Mouse (Mus musculus) CD4-positive, CD25-positive, alpha-beta regulatory T cell, adult 4 months (primary cell): ENCODE data around the gene Baz2b. TPM values are rescaled to one million over a fixed set of nuclear protein-coding genes. Genes with fewer than 3 reads are reported as not detected.

Experiments used
- ATAC-seq: one replicate; pipeline ENCODE4 v1.8.0; 2017
- polyA plus RNA-seq, 2 experiments: library from polyadenylated mRNA; unstranded; fragments of 100-300 nt; shearing (Covaris generic); gene quantifications; one replicate each; pipeline ENCODE4 v1.2.1; 2017

Gene Baz2b
- polyA plus RNA-seq, 2 experiments from 2014 or later = 30.7 to 38.0 TPM

- ATAC-seq = no peak
Observed at GRCm38 (mm10) chr2:59952286-59953014, 257.2 kb downstream of the Baz2b start.

DNA sequence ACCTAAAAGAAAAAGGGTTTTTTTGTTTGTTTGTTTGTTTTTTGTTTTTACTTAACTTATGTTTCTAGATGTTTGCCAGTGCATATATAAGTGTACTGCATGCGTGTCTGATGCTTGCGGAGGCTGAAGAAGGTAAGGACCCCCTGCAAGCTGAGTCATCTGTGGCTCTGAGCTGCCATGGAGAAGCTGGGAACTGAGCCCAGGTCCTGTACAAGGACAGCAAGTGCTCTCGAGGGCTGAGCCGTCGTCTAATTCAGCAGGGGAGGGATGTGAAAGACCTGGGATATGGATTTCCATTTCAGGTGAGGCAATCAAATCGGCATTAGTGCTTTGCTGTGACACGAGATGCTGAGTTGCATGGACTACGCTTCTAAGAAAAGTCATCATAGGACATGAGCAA is 257.9 kb downstream of the Baz2b start:
- no peak for ATAC-seq

GRCm38 (mm10) chr2:59951127-59951526 is 258.5 kb downstream of the Baz2b start:
- no peak for ATAC-seq

GRCm38 (mm10) chr2:59936296-59936695 is 273.3 kb downstream of the Baz2b start:
- ATAC-seq = no peak

- ATAC-seq = no peak
Observed at GRCm38 (mm10) chr2:59933129-59933528, 276.5 kb downstream of the Baz2b start.

GRCm38 (mm10) chr2:59932244-59932643 is 277.4 kb downstream of the Baz2b start:
- no peak for ATAC-seq

DNA sequence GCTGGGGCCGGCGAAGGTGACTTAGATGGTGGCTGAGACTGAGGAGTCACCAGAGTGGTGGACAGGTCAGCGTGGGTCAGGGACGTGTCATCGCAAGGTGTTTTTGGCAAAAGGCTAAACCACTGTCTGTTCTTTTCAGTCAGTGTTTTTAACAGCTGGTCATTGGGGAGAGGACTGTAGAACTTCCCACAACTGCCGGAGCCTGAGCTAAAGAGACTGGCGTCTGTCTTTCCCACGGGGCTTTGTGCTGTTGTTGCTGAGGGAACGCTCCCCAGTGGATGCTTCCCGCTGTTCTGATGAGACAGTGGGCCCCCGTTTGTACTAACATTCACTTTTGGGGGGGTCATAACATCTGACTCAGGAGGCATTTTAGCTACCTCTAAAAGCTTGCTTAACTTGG is 296.0 kb downstream of the Baz2b start:
- no peak for ATAC-seq

DNA sequence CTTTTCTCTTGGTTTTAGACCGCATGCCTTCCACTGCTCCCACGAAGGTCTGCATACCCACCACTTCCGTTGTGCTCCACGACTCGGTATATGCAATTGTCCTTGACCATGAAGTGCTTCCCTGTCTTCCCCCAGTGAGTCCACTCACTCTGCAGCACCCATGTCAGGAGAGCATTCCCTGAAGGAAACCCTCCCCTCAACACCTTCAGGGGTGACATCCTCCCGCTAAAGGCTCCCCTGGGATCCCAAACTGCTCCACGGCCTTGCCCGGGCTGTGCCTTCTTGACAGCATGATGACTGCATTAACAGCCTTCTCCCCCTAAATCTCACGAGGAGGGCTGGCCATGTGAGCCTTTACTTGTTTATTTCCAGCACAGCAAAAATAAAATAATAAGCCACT is 301.6 kb downstream of the Baz2b start:
- ATAC-seq = no peak

DNA sequence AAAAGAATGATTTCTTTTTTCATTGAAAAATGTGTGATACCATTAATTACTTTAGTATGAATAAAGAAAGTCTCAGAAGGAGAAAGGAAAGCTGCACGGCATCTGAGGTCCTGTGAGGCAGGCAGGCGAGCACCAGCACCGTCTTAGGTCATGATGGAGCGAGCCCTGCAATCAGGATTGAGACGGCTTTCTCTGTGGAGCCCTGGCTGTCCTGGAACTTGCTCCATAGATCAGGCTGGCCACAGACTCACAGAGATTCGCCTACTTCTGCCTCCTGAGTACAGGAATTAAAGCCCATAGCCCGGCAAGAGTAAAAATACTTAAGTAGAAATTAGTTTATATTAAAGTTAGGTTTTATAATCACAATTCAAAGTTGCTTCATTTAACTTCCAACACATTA is 305.6 kb downstream of the Baz2b start:
- no peak for ATAC-seq

- ATAC-seq = no peak
Observed at GRCm38 (mm10) chr2:59898666-59899065, 311.0 kb downstream of the Baz2b start.

DNA sequence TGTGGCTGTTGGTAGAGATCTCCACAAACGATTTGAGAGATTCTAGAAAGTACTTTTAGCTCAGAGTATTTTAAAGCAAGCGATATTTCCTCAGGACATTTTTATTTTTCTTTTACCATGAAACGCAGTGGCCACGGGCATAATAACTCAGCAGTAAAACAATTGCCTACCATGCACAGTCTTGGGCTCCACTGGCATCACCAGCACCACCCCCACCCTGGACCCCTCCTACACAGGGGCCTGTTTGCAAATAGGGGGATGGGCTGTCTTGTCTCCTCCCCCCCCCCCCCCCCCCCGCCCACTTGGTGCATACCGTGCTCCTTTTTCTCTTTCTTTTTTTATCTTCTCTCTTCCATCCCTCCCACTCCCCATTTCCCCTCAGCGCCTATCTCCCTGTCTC is 311.5 kb downstream of the Baz2b start:
- no peak for ATAC-seq

DNA sequence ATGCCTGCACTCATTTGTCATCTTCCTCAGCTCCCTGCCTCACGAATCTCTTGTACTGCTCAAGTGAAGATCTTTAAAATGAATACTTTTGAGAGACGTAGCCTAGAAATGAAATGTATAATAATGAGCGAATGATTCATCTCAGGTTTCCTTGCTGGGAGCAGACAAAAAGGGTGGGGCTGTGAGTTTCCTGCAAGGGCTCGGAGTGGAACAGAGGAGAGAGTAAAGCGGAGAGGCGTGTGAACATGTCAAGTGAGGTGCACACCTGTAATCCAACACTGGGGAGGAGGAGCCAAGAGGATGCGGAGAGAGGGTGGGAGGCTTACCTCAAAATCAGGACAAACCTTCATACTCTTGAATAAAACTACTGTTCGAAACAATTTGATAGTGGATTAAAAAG is 312.8 kb downstream of the Baz2b start:
- ATAC-seq = no peak

- no peak for ATAC-seq
Observed at GRCm38 (mm10) chr2:59896400-59896799, 313.2 kb downstream of the Baz2b start.

DNA sequence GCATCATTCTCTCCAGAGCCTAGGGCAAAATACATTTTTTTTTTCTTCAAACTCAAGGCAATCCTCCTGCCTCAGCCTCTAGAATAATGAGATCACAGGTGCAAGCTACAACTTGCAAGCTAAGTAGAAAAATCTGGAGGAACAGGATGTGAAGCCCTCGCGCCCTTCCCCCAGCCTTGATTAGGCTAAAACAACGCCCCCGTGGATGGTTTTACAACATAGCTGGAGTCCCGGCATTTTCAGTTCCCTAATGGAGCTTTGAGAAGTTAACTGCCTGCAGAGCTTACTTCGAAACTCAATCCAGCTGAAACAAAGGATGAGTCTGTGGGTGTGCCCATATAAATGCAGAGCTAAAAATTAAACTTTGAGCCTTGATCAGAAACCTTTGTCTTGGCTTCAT is 319.9 kb downstream of the Baz2b start:
- ATAC-seq = no peak

- ATAC-seq = peak; percentile 7
Observed at GRCm38 (mm10) chr2:59882742-59883281, 326.8 kb downstream of the Baz2b start.

- peak; percentile 96 for ATAC-seq
Observed at GRCm38 (mm10) chr2:59881831-59882741, 327.6 kb downstream of the Baz2b start, which contains the start of gene Wdsub1. Gene Wdsub1, minus strand, starts transcription at chr2:59882591.

DNA sequence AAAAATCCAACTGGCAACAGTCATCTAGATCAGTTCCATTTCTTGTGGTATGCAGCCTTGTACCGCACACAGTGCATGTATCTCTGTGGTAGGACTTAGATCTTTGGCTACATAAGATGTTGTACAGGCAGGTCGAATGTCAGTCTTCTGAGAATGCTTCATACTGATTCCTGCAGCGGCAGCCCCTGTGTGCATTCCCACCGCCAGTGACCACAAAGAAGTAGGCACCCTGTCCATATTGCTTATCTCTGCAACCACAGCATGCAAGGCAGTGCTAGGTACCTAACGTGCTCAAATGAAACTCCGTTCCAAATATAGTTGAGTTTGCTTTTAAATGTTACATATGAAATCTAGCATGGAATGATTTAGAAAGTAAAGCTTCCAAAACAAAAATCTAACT is 328.2 kb downstream of the Baz2b start:
- ATAC-seq = no peak

- no peak for ATAC-seq
Observed at GRCm38 (mm10) chr2:59878221-59878620, 331.4 kb downstream of the Baz2b start.

GRCm38 (mm10) chr2:59877335-59877734 is 332.3 kb downstream of the Baz2b start:
- no peak for ATAC-seq

- no peak for ATAC-seq
Observed at GRCm38 (mm10) chr2:59876482-59876881, 333.2 kb downstream of the Baz2b start.

GRCm38 (mm10) chr2:59870526-59870925 is 339.1 kb downstream of the Baz2b start:
- no peak for ATAC-seq

DNA sequence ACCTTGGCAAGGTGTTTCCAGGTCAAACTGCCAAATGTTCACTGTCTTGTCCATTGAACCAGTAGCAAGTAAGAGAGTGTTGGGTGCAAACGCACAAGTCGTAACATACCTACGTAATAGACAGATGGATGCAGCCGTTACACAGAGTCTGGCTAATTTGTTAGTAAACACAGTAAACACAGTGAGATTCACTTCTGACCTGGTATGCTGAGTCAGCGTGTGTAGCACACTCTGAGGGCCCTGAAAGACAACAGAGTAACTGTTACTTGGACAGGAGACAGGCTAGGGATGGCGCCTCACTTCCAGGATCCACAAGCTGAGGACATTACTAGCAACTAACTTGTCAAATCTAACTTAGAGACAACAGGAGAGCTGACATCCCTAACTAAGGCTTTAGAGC is 347.0 kb downstream of the Baz2b start:
- no peak for ATAC-seq

DNA sequence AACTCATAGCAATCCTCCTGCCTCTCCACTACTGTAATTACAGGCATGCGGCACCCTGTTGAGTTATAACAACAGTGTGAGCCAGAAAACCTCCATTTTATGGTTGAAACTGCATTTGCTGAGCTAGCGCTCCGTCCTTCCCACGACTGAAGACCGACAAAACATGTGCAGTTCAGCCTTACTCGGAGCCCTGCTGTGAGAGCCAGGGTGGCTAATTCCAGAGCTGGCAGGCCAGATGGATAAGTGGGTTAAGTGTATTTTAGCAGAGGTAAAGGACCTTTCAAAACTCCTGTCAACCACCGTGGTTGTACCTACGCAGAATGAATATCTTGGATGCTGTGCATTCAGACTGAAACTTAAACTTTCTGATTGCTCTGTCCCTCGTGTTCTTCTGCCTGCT is 355.3 kb downstream of the Baz2b start:
- no peak for ATAC-seq

DNA sequence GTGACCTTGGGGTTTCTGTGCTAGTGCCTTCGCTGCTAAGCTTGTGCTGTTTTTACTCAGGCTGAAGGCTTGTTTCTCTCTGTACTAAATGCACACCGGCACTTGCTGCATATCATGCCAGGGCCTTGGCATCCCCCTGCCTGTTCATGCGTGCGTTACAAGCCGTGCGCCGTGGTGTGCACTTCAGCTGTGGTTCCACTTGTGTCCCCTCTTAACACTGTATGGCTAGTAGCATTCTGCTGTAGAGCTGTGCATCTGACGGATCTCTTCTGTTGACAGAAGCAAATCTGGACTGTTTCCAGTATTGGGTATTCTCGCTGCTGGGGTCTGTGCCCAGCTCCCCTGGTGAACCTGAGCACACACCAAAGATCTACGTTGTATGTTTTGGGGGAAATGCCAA is 356.1 kb downstream of the Baz2b start:
- no peak for ATAC-seq
